Mouse (Mus musculus) frontal cortex, adult (tissue): ENCODE measurements around the gene Kprp.
"Not testable (repeated sequence)": the region's sequence is repeated elsewhere in the genome, so short reads cannot be mapped to it uniquely, and the experiment has no call there.

Experiments used
- ATAC-seq: cut with Nextera tagmentation; 2 replicates; pipeline ENCODE4 v1.9.2; 2017; ENCODE audit warnings: mild to moderate bottlenecking, moderate library complexity, mixed read lengths; ENCODE audit not compliant: low TSS enrichment

Gene Kprp

GRCm38 (mm10) chr3:92827108-92827507, at the start of gene Kprp:
TSS of gene Kprp (minus strand) at chr3:92827247.
- no peak for ATAC-seq

- peak; percentile 94 for ATAC-seq
Measured at GRCm38 (mm10) chr3:92874180-92874579, 47.1 kb upstream of the Kprp start.

- no peak for ATAC-seq
Measured at GRCm38 (mm10) chr3:92870116-92870515, 43.1 kb upstream of the Kprp start, which contains the start of gene 2310050C09Rik. TSS of gene 2310050C09Rik (minus strand) at chr3:92870216.

GRCm38 (mm10) chr3:92851186-92851585, 24.1 kb upstream of the Kprp start, which contains the start of gene Lce1l:
TSS of gene Lce1l (minus strand) at chr3:92851286.
- ATAC-seq: no peak

GRCm38 (mm10) chr3:92825808-92826207, 1.2 kb downstream of the Kprp start:
- ATAC-seq: peak; percentile 47; the same call in 1 of the 2 replicates

- ATAC-seq: not testable (repeated sequence)
Measured at GRCm38 (mm10) chr3:92816036-92816435, 11.0 kb downstream of the Kprp start.

- no peak for ATAC-seq
Measured at GRCm38 (mm10) chr3:92815581-92815980, 11.5 kb downstream of the Kprp start.

- no peak for ATAC-seq
Measured at GRCm38 (mm10) chr3:92807791-92808190, 19.3 kb downstream of the Kprp start, which contains the start of gene Lce1k. TSS of gene Lce1k (minus strand) at chr3:92807891.

- no peak for ATAC-seq
Measured at GRCm38 (mm10) chr3:92790414-92790813, 36.6 kb downstream of the Kprp start, which contains the start of gene Lce1j. TSS of gene Lce1j (minus strand) at chr3:92790514.

- no peak for ATAC-seq
Measured at GRCm38 (mm10) chr3:92778799-92779198, 48.2 kb downstream of the Kprp start, which contains the start of gene Lce1i. TSS of gene Lce1i (minus strand) at chr3:92778899.
